Mouse (Mus musculus): ENCODE measurements at regions not wholly inside any gene's neighbourhood (a gene's known extent, or its start where the extent isn't known, plus 50 kb on each side); places are given as distances from the start of the nearest gene placed in this dataset.

DNA sequence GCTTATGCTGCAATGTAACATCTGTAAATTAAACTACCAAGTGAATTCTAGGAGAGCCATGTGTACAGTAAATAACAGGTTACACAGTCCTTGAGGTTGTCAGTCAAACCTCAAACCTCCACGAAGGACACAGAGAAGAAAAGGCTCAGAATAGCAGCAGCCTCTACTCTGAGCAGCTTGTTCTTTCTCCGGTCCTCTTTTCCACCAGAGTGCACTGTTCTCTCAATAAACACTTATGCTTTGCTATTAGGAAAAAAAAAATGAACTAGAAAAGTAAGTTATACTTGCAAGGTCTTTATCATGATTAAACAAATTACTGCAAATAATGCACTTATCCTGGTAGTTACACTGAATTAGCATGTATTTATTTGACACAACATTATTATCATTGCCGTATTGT lies 89.6 kb downstream of the Amy2a5 start:
- DNase-seq (ENCODE audit: low spot score in 2 of 2), result peak in 1 of 2 experiments; percentile 2
- intact Hi-C loops (cut with DNase I), result no loop called here

DNA sequence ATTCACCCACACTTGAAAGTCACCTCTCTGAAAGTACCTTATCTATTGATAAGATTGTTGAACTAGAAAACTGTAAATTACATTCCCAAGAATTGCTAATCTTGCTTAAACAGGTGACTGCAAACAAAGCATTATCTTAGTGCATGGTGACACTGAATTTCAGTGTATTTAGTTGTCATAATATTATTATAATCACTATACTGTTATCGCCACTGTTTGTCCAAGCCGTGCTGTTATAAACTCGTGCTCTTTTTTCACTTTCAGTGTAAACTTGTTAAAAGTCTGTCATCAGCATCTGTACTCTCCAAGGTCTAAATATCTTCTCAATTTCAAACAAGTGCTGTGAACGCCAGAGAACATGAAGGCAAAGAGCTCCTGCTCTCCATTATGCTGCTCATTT lies 96.3 kb downstream of the Amy2a5 start:
- intact Hi-C loops (cut with DNase I), result no loop called here
- no peak for DNase-seq (ENCODE audit: low spot score in 2 of 2)

Measured in left cerebral cortex, postnatal 14 days (tissue).